Mouse (Mus musculus) heart, adult 10 weeks (tissue): ENCODE measurements around the gene Plcg2. TPM values are rescaled to one million over a fixed set of nuclear protein-coding genes. Genes with fewer than 3 reads are reported as not detected.

Experiments
- polyA plus RNA-seq: library from polyadenylated mRNA; stranded (reverse); fragments of 350-450 nt; fragmentation: Illumina TruSeq; extraction: RNeasy Lipid Tissue Mini Kit (QIAGEN cat#74804); gene quantifications from one replicate; pipeline ENCODE4 v1.2.3, GENCODE M21; 2014; ENCODE audit warnings: low read depth, low replicate concordance

Gene Plcg2
- 3.4 TPM for polyA plus RNA-seq

GRCm38 (mm10) chr8:117498179-117498914 lies at the start of gene Plcg2:
Gene Plcg2, plus strand, starts transcription at chr8:117498291.

GRCm38 (mm10) chr8:117673430-117673830 lies 175.3 kb downstream of the Plcg2 start, which contains the start of gene Sdr42e1:
Gene Sdr42e1, minus strand, starts transcription at chr8:117673689.

Other genes starting within 250 kb of the Plcg2 start
- gene Cmip, start 241.2 kb upstream of the Plcg2 start, polyA plus RNA-seq, result 10.9 TPM
- 4.3 TPM for gene Sdr42e1, start 175.4 kb downstream of the Plcg2 start, polyA plus RNA-seq
- not detected for gene Hsd17b2, start 203.6 kb downstream of the Plcg2 start, polyA plus RNA-seq